Mouse (Mus musculus): ENCODE data around the gene Ubqlnl. TPM values are rescaled to one million over a fixed set of nuclear protein-coding genes. Genes with fewer than 3 reads are reported as not detected.

Gene Ubqlnl
- not detected in 2 replicates for polyA plus RNA-seq (2012)

GRCm38 (mm10) chr7:104150456-104150855, at the start of gene Ubqlnl:
Ubqlnl (minus strand) TSS chr7:104150556.
- H3K4me3 ChIP-seq (replicated peaks) = no peak within 1 kb of the TSS
- TF ChIP-seq TAL1 (IDR thresholded peaks at IDR 0.05; ENCODE audit: low read length) = no peak
- no peak for TF ChIP-seq GATA1 (IDR thresholded peaks at IDR 0.05; ENCODE audit: low read length)
- H3K36me3 ChIP-seq (ENCODE audit: control insufficient read depth) = no peaks in the 10 kb centered on the region
- no peaks in the 10 kb centered on the region for H3K4me1 ChIP-seq (ENCODE audit: control insufficient read depth)
- no peaks in the 10 kb centered on the region for H3K9me3 ChIP-seq (ENCODE audit: control insufficient read depth, low read length)
- no peaks in the 10 kb centered on the region for H3K27me3 ChIP-seq (ENCODE audit: control insufficient read depth)

- Histone ChIP-seq H3K4me3 (replicated peaks) (no peak overlapping the region), H3K36me3 (ENCODE audit: control insufficient read depth) (no peaks in the 10 kb centered on the region), H3K4me1 (ENCODE audit: control insufficient read depth) (no peaks in the 10 kb centered on the region), H3K9me3 (ENCODE audit: control insufficient read depth, low read length) (no peaks in the 10 kb centered on the region), H3K27me3 (ENCODE audit: control insufficient read depth) (no peaks in the 10 kb centered on the region)
- TF ChIP-seq TAL1 (IDR thresholded peaks at IDR 0.05; ENCODE audit: low read length) (no peak), GATA1 (IDR thresholded peaks at IDR 0.05; ENCODE audit: low read length) (no peak)
These were observed 49.5 kb upstream of the Ubqlnl start for GRCm38 (mm10) chr7:104199822-104200221.

GRCm38 (mm10) chr7:104195885-104196284, 45.5 kb upstream of the Ubqlnl start, which contains the start of gene Olfr649:
Olfr649 (minus strand) TSS chr7:104195985.
- Histone ChIP-seq H3K27me3 (ENCODE audit: control insufficient read depth) (no peaks in the 10 kb centered on the region), H3K4me1 (ENCODE audit: control insufficient read depth) (no peaks in the 10 kb centered on the region)
- TF ChIP-seq GATA1 (IDR thresholded peaks at IDR 0.05; ENCODE audit: low read length) (no peak), TAL1 (IDR thresholded peaks at IDR 0.05; ENCODE audit: low read length) (no peak)

GRCm38 (mm10) chr7:104191275-104191674, 40.9 kb upstream of the Ubqlnl start:
- TF ChIP-seq GATA1 (IDR thresholded peaks at IDR 0.05; ENCODE audit: low read length) (no peak), TAL1 (IDR thresholded peaks at IDR 0.05; ENCODE audit: low read length) (no peak)
- no peak overlapping the region for H3K4me3 ChIP-seq (replicated peaks)
- H3K4me1 ChIP-seq (ENCODE audit: control insufficient read depth) = no peaks in the 10 kb centered on the region
- no peaks in the 10 kb centered on the region for H3K36me3 ChIP-seq (ENCODE audit: control insufficient read depth)
- no peaks in the 10 kb centered on the region for H3K27me3 ChIP-seq (ENCODE audit: control insufficient read depth)
- H3K9me3 ChIP-seq (ENCODE audit: control insufficient read depth, low read length) = no peaks in the 10 kb centered on the region

More at GRCm38 (mm10) chr7:104195885-104196284, 45.5 kb upstream of the Ubqlnl start, which contains the start of gene Olfr649:
- Histone ChIP-seq H3K36me3 (ENCODE audit: control insufficient read depth) (no peaks in the 10 kb centered on the region), H3K4me3 (replicated peaks) (no peak within 1 kb of the TSS), H3K9me3 (ENCODE audit: control insufficient read depth, low read length) (no peaks in the 10 kb centered on the region)

- no peaks in the 10 kb centered on the region for H3K27me3 ChIP-seq (ENCODE audit: control insufficient read depth)
- H3K4me1 ChIP-seq (ENCODE audit: control insufficient read depth) = no peaks in the 10 kb centered on the region
- H3K36me3 ChIP-seq (ENCODE audit: control insufficient read depth) = no peaks in the 10 kb centered on the region
- no peak for TF ChIP-seq TAL1 (IDR thresholded peaks at IDR 0.05; ENCODE audit: low read length)
- no peak for TF ChIP-seq GATA1 (IDR thresholded peaks at IDR 0.05; ENCODE audit: low read length)
- H3K9me3 ChIP-seq (ENCODE audit: control insufficient read depth, low read length) = no peaks in the 10 kb centered on the region
- H3K4me3 ChIP-seq (replicated peaks) = no peak within 1 kb of the TSS
These were observed 32.9 kb upstream of the Ubqlnl start, which contains the start of gene Olfr648 for GRCm38 (mm10) chr7:104183292-104183691. Olfr648 (minus strand) TSS chr7:104183392.

GRCm38 (mm10) chr7:104179074-104179473, 28.7 kb upstream of the Ubqlnl start:
- Histone ChIP-seq H3K9me3 (ENCODE audit: control insufficient read depth, low read length) (no peaks in the 10 kb centered on the region), H3K4me1 (ENCODE audit: control insufficient read depth) (no peaks in the 10 kb centered on the region), H3K36me3 (ENCODE audit: control insufficient read depth) (no peaks in the 10 kb centered on the region), H3K4me3 (replicated peaks) (no peak overlapping the region), H3K27me3 (ENCODE audit: control insufficient read depth) (no peaks in the 10 kb centered on the region)
- TF ChIP-seq GATA1 (IDR thresholded peaks at IDR 0.05; ENCODE audit: low read length) (no peak), TAL1 (IDR thresholded peaks at IDR 0.05; ENCODE audit: low read length) (no peak)

GRCm38 (mm10) chr7:104178422-104179054, 28.2 kb upstream of the Ubqlnl start:
- TF ChIP-seq TAL1 (IDR thresholded peaks at IDR 0.05; ENCODE audit: low read length) = no peak
- no peak for TF ChIP-seq GATA1 (IDR thresholded peaks at IDR 0.05; ENCODE audit: low read length)
- Histone ChIP-seq H3K9me3 (ENCODE audit: control insufficient read depth, low read length) (no peaks in the 10 kb centered on the region), H3K4me1 (ENCODE audit: control insufficient read depth) (no peaks in the 10 kb centered on the region), H3K36me3 (ENCODE audit: control insufficient read depth) (no peaks in the 10 kb centered on the region), H3K4me3 (replicated peaks) (no peak overlapping the region), H3K27me3 (ENCODE audit: control insufficient read depth) (no peaks in the 10 kb centered on the region)

GRCm38 (mm10) chr7:104175085-104175484, 24.7 kb upstream of the Ubqlnl start:
- Histone ChIP-seq H3K4me3 (replicated peaks) (no peak overlapping the region), H3K27me3 (ENCODE audit: control insufficient read depth) (no peaks in the 10 kb centered on the region), H3K9me3 (ENCODE audit: control insufficient read depth, low read length) (no peaks in the 10 kb centered on the region), H3K36me3 (ENCODE audit: control insufficient read depth) (no peaks in the 10 kb centered on the region), H3K4me1 (ENCODE audit: control insufficient read depth) (no peaks in the 10 kb centered on the region)
- TF ChIP-seq GATA1 (IDR thresholded peaks at IDR 0.05; ENCODE audit: low read length) = no peak
- TF ChIP-seq TAL1 (IDR thresholded peaks at IDR 0.05; ENCODE audit: low read length) = no peak

- TF ChIP-seq GATA1 (IDR thresholded peaks at IDR 0.05; ENCODE audit: low read length) = no peak
- no peak overlapping the region for H3K4me3 ChIP-seq (replicated peaks)
- H3K9me3 ChIP-seq (ENCODE audit: control insufficient read depth, low read length) = no peaks in the 10 kb centered on the region
- no peaks in the 10 kb centered on the region for H3K36me3 ChIP-seq (ENCODE audit: control insufficient read depth)
- no peaks in the 10 kb centered on the region for H3K4me1 ChIP-seq (ENCODE audit: control insufficient read depth)
- no peaks in the 10 kb centered on the region for H3K27me3 ChIP-seq (ENCODE audit: control insufficient read depth)
These were observed 19.4 kb upstream of the Ubqlnl start for GRCm38 (mm10) chr7:104169634-104170204.
